Mouse (Mus musculus): Measurements from ENCODE around the gene Ndufv3.
A peak's percentile ranks its signal among the peaks of the same experiment; 100 is the strongest.

Ndufv3 gene

DNA sequence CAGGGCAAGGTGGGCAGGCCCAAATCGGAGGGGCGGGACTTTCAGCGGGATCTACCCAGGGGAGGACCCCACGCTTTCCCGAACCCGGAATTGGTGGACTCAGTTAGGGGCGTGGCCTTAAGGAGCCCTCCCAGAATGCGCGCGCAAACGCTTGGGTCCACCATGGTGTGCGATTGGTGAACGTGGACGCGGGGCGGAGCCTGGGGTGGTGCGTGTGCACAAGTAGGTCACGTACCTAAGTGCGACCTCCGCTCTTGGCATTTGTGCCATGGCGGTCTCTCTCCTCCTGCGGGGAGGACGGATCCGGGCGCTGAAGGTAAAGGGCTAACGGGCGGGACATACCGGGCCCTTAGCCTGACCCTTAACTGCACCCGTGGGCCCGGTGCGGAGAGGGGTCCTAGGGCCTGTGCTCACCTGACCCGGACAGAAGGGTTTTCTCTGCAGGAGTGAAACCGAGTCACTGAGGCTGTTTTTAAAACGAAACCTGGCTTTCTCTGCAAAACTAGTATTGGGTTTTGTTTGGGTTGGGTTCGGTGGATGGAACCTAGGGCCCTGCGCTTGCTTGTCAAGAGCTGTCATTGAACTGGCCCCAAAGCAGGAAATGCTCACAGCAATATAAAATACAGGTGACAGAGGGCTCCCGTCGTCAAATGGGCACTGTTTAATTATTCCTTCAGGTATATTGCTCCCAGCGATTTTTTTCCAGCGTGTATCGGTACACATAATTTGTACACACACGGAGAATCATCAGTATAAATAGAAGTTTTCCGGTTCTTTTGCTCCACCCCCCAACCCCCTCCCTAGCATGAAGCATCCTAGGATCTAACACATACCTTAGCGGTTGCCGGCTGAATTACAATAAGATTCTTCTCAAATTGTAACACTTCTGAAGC is at the start of gene Ndufv3, which contains the start of gene Wdr4:
TSS of gene Ndufv3 (plus strand) at position 170 of the 893 bp plus-strand sequence.
TSS of gene Wdr4 (minus strand) at position 35 of the 893 bp plus-strand sequence.
- DNase-seq (ENCODE audit: low spot score) = peak; percentile 100

DNA sequence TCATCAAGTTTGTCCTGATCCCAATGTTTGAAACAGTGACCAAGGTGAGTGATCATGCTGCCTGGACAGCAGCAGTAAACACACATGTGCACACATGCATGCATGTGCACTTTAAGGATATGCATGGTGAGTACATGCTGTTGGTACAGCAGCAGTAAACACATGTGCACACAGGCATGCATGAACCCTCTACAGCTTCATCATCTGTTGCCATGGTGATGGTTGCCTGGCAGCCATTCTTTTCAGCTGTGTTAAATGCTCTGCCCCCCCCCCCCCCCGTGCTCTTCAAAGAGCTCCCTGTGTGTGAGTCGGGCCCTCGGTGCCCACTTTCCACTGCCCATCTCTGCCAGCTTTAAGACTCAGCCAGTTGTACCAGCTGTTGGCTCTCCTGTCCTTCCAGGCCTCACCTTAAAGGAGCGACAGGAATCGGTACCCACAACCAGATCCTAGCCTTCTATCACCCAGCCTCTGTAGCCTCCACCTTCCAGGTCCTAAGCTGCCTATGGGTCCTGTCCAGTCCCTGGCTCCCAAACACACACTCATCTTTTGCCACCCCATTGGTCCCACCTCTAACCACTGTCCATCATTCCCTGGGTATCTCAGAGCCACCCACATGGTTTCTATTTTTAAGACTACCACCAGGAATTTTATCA is 49.0 kb upstream of the Ndufv3 start:
- DNase-seq (ENCODE audit: low spot score) = no peak

DNA sequence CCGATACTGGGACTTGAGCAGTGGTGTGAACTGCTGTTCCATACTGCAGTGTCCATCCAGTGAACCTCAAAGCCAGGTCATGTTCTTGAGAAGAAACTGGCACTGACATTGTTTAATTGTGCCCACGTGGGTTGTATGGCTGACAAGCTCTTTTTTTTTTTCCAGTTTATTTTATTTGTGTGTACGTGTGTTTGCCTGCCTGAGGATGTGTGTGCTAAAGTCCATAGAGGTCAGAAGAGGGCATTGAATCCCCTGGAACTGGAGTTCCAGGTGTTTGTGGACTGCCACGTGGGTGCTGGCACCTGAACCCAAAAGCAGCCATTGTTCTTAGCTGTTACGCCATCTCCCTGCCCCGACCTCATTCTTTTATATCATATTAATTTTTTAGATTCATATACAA is 45.5 kb upstream of the Ndufv3 start:
- DNase-seq (ENCODE audit: low spot score) = no peak

DNA sequence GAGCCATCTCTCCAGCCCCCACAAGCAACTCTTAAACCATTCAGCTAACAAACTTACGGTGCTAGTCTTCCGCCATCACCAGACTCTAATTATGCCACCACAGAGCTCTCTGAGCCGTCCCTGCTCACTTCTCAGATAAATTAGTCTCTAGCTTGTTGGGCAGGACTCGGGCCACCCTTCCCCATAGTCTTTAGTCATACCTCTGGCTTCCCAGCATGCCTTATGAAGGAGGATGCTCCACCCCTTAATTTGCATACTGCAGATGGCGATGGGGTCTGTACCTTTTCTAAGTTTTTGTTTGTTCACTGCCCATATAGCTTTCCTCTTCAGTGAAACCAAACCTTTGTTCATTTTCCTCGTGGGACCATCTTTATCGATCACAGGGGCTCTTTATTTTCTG is 41.3 kb upstream of the Ndufv3 start:
- no peak for DNase-seq (ENCODE audit: low spot score)

DNA sequence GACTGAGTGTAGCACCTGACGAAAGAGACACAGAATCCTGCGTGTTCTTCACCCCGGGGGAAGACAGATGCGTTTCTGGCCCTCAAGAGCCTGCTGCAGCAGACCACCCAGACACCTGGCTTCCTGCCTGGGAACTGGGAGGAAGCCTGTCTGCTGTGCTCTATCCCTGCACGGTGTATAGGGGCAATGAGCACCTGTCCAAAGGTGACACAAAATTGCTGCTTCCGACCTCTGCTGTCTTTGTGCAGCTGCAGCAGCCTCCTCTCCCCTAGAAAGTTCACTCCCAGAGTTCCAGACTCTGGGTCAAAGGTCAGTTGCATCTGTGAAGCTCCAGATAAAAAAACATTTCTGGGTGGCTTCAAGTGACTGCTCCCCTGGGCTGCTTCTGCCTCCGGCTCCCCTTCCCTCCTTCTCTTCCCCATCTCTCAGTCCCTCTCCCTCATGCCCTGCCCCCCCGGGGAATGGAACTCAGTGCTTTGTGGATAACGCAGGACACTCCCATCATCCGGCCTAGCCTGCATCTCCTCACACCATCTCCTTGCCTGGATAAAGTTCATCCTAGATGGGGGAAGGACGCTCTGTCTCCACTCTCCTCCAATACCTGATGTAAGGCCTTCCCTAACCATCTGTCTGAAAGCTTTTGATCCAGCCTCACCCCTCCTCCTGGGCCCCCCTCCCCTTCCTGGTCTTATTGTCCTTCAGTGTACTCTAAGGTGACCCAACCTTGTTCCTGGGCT is 40.6 kb upstream of the Ndufv3 start:
- DNase-seq (ENCODE audit: low spot score) = peak; percentile 35

DNA sequence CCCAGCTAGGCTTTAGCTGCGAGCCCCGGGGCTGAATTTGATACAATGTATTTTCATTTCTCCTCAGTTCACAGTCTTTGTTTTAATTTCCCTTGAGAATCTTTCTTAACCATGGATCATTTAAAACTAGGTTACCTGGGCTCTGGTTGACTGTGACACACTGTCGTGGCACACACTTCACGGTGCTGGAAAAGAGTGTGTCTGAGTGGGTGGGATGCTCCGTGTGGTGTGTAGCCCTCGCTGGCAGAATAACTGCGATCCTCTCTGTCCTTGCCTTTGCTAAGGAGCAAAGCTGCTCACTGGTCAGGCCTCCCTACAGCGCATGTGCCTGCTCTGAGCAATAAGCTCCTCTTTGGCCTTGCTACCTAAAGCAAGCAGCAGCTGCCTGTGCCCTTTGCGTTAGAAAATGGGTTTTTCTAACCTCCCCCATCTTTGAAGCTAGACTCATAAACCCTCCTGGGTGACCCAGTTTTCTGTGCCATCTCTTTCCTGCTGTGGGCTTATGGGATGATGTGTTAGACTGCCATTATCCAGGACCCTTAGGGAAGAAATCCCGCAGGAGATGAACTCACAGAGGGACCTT is 33.2 kb upstream of the Ndufv3 start:
- DNase-seq (ENCODE audit: low spot score) = no peak

DNA sequence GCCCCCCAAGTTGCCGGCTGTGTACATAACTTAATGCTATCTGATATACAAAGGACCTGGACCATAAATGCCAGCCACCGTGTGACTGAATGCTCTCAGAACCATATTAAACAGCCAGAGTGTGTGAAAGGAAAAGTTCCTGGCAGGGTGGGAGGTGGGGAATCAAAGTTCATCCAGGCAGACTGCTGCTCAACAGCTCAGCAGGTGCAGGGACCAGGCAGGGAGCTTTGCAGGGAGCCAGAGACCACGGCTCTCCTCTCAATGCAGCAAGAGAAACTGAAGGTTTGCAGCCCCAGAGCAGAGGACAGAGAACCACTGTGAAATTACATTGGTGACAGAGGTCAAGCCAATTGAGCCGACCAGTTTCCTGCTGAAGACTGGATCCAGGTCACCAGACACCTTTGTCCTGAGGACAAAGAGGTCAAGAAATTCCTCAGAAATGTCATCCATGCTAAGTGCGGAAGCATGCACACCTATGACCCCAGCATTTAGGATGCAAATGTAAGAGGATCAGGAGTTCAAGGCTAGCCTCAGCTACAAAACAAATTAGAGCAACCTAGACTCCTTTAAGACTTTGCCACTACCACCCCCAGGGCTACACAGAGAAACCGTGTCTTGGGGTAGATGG is 32.4 kb upstream of the Ndufv3 start:
- peak; percentile 28 for DNase-seq (ENCODE audit: low spot score)

DNA sequence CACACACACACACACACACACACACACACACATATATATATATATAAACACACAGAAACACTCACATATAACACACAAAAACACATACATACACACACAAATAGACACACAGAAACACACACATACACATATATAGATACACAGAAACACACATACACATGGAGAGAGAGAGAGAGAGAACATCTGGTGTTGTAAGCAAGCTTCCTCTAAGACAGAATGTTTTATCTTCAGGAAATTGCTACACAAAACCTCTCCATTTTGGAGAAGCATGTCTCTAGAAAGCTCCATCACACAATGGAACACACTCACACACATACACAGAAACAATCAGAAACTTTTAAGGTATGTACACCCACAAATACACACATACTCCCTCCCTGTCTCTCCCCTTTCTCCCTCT is 28.6 kb upstream of the Ndufv3 start:
- DNase-seq (ENCODE audit: low spot score) = no peak

DNA sequence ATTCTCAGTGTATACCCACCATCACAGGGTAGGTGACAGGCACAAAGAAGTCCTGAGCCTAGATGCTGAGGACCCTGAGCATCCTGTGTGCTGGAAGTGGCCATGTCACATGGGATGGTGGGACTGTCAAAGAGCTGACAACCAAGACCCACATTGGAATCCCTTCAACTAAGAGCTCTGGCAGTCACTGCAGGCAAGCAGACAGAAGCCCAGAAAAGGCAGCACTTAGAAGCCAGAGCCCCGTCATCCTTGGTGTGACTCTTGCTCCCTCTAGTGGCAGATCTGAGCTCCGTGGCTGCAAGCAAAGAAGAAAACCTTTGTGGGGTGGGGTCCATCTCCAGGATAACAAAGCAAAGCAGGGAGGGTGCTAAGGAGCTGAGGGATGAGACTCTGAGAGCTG is 27.5 kb upstream of the Ndufv3 start:
- DNase-seq (ENCODE audit: low spot score) = peak; percentile 93

DNA sequence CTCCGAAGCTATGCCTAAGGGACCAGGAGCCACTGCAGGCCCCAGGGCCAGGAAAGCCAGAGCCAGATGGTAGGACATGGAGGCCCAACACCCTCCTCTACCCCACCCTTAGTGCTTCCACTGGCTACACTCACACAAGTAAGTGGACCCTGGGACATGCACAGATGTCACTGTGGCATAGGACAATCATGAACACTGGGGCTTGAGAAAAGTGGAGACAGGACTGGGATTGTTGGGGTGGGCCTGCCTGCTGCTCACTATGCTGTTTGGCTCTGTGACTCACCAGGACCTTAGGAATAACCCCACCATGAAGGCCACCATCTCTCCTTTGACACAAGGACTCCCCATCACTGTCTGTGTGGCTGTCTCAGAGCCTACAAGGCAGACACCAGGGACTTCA is 24.9 kb upstream of the Ndufv3 start:
- DNase-seq (ENCODE audit: low spot score) = no peak

DNA sequence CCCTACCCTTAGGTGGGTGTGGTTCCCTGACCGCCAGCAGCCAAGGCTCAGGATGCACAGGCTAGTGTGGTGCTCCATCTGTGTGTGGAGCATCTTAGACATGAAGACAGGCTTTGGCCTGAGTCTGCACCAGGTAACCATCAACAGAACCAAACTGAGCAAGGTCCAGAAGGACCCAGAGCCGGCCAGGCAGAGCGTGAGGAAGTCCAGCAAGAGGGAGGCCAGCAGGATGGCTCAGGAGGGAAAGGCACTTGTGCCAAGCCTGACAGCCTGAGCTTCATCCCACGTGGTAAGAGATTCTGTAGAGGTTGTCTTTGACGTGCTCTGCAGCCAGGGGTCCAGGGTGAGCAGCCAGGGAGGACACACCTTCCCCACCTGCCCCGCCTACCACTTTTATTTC is 22.2 kb upstream of the Ndufv3 start:
- DNase-seq (ENCODE audit: low spot score) = no peak

DNA sequence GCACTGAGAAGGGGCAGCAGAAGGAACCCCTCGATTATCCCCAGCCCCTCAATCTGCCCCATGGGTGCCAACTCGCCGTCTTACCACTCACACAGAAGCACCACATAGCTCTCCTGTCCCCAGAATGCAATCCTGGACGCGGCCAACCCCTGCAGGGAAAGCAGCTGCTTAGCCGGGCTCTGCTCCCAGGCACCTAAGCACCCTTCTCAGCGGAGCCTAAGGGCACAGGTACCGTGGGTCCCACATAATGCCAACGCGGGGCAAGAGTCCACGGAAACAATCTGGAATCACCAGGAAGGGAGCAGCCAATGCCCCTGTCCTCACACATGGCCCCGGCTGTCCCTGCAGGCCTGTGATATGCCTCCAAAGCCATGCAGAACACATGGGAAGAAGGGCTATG is 20.2 kb upstream of the Ndufv3 start:
- no peak for DNase-seq (ENCODE audit: low spot score)

DNA sequence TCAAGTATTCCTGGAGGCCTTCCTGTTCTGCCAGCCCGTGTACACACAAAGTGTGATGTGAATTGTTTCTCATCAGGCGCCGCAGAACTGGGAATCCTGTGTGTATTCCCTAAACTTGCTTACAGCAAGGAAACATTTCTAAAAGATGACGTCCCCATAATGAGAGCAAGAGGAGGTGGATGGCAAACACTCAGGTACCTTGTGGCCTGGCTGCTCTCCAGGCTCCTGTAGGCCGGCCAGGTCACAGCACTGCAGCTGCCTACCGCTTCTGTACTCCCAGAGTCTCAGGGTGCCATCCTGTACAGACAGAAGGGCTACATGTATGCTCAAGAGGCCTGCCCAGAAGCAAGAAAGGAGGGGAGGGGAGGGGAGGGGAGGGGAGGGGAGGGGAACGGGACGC is 19.5 kb upstream of the Ndufv3 start:
- DNase-seq (ENCODE audit: low spot score) = no peak

DNA sequence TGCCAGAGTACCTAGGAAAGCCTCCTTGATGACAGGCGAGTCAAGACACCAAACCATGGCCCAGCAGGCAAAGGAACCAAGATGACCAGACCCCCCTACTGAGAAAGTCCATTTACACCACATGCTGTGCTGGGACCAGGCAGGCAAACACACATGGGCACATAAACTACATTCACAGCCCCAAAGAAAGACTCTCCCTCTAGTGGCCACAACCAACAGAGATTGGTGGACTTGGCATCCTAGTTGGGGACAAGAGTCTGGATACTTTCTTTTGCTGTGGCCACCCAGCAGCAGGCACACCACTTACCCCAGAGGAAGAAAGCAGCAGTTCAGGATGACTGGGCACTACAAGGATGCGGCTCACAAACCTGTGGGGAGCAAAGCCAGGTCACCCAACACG is 19.0 kb upstream of the Ndufv3 start:
- no peak for DNase-seq (ENCODE audit: low spot score)

DNA sequence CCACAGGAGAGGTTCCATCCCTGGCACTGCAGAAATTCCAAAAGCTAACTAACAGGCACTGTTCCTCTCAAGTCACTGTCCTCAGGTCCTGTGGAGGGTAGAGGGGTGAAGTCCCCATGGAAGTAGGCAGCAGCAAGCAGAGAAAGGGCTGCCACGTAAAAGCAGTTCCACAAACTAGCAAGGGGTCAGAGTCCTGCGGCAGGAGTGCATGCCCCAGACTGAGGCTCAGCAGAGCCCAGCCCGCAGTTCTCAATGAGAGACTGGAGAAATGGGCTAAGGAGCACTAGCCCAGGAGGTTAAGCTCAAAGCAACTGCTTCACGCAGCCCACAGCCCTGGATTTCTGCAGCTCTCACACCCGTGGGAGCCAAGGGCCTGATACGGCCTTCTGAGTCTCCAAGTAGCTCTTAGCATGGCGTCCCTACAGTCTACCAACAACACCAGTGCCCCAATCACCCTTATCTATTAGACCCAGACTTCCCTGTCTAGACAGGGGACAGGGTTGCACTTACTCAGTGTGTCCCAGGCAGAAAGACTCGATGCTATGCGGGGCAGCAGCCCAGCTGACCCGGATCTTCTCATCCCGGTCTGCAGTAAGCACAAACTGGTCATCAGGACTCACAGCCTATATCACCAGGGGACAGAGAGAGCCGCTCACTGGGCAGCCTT is 17.5 kb upstream of the Ndufv3 start:
- no peak for DNase-seq (ENCODE audit: low spot score)

DNA sequence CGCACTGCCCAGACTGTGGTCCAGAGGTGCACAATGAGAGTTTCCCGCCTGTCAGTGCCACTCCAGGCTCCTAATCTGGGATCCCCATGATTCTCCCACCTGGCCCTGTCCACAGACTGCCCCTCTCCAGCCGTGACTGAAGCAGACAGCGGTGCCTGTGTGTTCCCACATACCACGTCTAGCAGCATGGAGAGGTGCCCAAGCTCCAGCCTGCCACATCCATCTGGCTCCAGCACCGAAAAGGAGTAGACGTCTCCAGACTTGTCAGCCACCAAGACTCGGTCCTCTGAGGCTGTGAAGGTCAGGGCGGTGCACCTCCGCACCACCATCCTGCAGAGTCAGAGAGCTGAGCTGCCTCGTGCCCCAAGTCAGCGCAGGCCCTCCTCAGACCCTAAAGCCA is 16.6 kb upstream of the Ndufv3 start:
- no peak for DNase-seq (ENCODE audit: low spot score)

DNA sequence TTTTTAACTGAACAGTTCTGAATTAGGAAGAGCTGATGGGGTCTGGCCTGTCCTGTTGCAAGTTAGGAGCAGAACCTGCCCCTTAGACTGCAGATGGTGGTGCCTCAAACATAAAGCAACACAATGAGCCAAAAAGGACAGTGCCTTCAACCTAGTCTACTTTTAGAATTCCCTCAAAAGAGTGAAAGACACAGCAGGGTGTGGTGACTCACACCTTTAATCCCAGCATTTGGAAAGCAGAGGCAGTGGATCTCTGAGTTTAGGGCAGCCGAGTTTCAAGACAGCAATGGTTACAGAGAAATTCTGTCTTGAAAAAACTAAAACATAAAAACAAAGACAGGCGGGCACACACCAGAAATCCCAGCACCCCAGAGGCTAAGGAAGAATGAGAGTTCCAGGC is 16.0 kb upstream of the Ndufv3 start:
- no peak for DNase-seq (ENCODE audit: low spot score)

DNA sequence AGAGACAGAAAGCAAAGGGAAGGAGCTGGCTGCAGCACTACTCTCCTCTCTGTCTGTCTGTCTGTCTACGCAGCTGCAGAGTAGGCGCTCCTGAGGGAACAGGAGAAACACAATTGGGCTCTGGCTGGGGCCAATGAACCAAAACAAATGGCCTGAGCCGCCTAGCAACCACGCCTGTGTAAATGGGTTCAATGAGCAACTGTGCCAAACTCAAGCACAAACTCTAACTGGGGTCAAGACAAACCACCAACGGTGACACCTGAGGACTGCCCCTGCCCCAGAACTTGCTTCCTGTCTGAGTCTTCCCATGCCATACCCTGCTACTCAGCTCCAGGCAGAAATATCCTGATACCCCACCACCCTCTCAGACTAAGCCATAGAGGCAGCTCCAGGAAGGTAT is 14.9 kb upstream of the Ndufv3 start:
- no peak for DNase-seq (ENCODE audit: low spot score)

DNA sequence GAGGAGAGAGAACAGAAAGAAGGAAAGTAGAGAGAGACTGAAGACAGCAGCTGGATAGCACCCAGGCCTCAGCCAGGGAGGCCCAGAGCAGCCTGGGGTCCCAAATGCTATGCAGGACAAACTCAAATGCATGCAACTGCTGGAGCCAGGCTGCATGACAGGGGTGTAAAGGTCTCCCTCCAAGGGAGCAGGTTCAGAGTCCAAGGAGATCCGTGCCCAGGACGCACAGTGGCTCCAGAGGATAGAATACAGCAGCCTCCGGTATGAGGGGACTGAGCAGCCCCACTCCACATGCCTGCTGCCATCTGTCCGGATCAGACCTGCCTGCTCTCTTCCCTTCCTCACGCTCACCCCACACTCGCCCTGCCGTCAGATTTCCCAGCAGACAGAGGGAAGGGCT is 13.6 kb upstream of the Ndufv3 start:
- no peak for DNase-seq (ENCODE audit: low spot score)

DNA sequence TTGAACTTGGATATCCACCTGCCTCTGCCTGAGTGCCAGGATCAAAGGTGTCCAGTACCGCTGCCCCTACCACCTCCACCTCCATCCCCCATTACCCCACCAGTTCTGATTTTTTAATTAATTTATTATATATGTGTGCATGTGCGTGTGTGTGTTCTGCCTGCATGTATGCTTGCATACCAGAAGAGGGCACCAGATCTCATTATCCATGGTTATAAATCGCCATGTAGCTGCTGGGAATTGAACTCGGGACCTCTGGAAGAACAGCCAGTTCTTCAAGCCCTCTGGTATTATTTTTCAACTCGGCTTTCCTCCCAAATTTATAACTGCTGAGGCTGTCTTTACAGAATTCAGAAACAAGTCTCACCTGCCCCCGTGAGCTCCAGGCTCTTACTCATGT is 9.0 kb upstream of the Ndufv3 start:
- no peak for DNase-seq (ENCODE audit: low spot score)

DNA sequence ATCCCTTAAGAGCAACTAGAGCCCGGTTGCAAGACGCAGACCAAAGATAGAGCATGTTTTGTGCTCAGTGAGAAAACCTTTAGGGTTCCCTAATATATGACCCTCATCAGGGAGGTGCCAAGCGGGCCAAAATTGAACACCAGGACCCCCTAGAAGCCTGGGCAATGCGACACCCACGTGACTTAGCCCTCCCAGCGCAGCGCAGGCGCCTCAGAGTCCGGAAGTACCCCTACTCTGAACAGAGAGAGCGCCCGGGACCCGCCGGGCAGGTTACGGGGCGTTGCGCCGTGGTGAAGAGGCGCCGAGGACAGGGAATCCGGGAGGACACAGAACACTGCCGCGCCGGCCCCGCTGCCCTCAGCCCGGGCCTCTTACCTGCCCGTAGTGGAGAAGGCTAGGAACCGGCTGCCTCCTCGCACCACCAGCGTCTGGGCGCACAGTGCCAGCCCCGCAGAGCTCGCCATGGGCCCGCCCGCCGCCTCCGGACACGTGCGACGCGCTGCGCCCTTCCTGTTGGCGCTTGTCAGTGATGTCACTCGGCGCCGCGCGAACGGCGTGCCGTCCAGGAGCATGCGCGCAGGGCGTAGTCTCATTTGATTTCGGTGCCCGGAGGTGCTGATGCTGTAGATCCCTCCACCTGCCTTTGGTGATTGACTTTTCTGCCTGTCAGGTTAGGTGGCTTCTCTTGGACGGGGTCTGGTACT is 8.0 kb upstream of the Ndufv3 start:
- DNase-seq (ENCODE audit: low spot score) = peak; percentile 95
